Mouse (Mus musculus) embryonic facial prominence, embryonic 13.5 days (tissue): Measurements from ENCODE around the gene Pdik1l. TPM values are rescaled to one million over a fixed set of nuclear protein-coding genes. Genes with fewer than 3 reads are reported as not detected.

ENCODE experiments used
- ATAC-seq: fragments of 200-750 bp; cut with Nextera tagmentation; 2 replicates; pipeline ENCODE4 v1.8.0; 2017; ENCODE audit warnings: low read depth; ENCODE audit not compliant: insufficient number of reproducible peaks, insufficient read depth, low FRiP score, low TSS enrichment
- H3K27ac ChIP-seq: fragments of 300-500 bp; sonication (generic); 2 replicates; pipeline ENCODE4 v1.5.1; 2015; ENCODE audit warnings: moderate library complexity, mild to moderate bottlenecking, inconsistent platforms
- H3K27me3 ChIP-seq: fragments of 300-500 bp; sonication (generic); 2 replicates; pipeline ENCODE4 v1.6.1; 2015; ENCODE audit warnings: mild to moderate bottlenecking, inconsistent platforms
- H3K36me3 ChIP-seq: fragments of 300-500 bp; sonication (generic); 2 replicates; pipeline ENCODE4 v1.6.1; 2015; ENCODE audit warnings: mild to moderate bottlenecking, inconsistent platforms
- H3K4me1 ChIP-seq: fragments of 300-500 bp; sonication (generic); 2 replicates; pipeline ENCODE4 v1.6.1; 2015; ENCODE audit warnings: inconsistent platforms
- H3K4me2 ChIP-seq: fragments of 300-500 bp; sonication (generic); 2 replicates; pipeline ENCODE4 v1.6.1; 2015; ENCODE audit warnings: moderate library complexity, mild to moderate bottlenecking, inconsistent platforms
- H3K4me3 ChIP-seq: fragments of 300-500 bp; sonication (generic); 2 replicates; pipeline ENCODE4 v1.5.1; 2015; ENCODE audit warnings: mild to moderate bottlenecking, inconsistent platforms
- H3K9ac ChIP-seq: fragments of 300-500 bp; sonication (generic); 2 replicates; pipeline ENCODE4 v1.6.1; 2015; ENCODE audit warnings: mild to moderate bottlenecking, inconsistent platforms
- H3K9me3 ChIP-seq: fragments of 300-500 bp; sonication (generic); 2 replicates; pipeline ENCODE4 v1.6.1; 2016; ENCODE audit warnings: inconsistent platforms
- WGBS: fragments of 180-500 bp; shearing (Covaris S2); methylation state at CpG from one replicate; pipeline ENCODE4 v1.1.7; 2015; ENCODE audit warnings: mixed read lengths; 5-methylcytosine and 5-hydroxymethylcytosine counted together
- polyA plus RNA-seq: library from polyadenylated mRNA; unstranded; fragments of >200 nt; fragmentation: Nextera tagmentation; extraction: Ambion mirVana; gene quantifications from 2 replicates; pipeline ENCODE4 v1.2.1, GENCODE M21; 2015

Pdik1l gene
- polyA plus RNA-seq, 1 experiment from 2014 or later: 23.4 TPM

DNA sequence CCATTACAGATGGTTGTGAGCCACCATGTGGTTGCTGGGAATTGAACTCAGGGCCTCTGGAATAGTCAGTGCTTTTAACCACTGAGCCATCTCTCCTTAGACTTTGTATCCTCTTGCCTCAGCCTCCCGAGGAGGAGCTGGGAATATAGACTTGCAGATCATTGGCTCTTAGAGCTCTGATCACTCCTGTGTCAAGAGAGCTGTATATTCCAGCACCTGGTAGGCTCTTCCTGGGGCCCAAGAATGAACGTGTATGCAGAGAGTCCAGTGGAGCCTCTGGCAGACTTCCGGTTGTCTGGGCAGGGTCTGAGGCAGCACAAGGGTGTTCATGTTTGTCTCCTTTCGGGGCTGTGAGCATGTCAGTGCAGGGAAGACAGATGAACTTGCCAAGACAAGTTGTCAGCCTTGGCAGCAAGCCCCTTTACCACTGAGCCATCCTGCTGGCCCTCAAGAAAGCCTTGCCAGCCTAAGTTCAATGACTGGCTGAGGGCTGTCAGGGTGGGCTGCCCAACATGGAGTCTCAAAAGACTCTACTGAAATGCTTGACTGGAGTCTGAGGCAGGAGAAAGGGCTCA lies 26.5 kb upstream of the Pdik1l start:
- Histone ChIP-seq H3K4me3 (no peak overlapping the region), H3K36me3 (no peaks in the 10 kb centered on the region), H3K27ac (no peak overlapping the region), H3K27me3 (no peaks in the 10 kb centered on the region), H3K4me1 (peaks cover 14% of the 10 kb centered on the region), H3K9me3 (peaks cover 5% of the 10 kb centered on the region), H3K9ac (no peak overlapping the region), H3K4me2 (no peak overlapping the region)
- ATAC-seq: no peak
- 74% methylated on average over 4 of the region's 4 CpGs for WGBS

DNA sequence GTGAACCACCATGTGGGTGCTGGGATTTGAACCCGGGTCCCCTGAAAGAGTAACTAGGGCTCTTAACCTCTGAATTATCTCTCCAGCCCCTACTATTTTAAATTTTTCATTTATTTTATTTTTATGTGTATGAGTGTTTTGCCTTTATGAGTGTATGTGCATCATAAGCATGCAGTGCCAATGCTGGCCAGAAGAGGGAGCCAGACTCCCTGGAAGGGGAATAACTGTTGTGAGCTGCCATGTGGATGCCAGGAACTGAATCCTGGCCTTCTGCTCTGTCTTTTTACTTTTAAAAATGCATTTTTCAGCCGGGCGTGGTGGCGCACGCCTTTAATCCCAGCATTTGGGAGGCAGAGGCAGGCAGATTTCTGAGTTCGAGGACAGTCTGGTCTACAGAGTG lies 25.2 kb upstream of the Pdik1l start:
- Histone ChIP-seq H3K36me3 (no peaks in the 10 kb centered on the region), H3K4me2 (no peak overlapping the region), H3K9ac (no peak overlapping the region), H3K4me3 (no peak overlapping the region), H3K27me3 (no peaks in the 10 kb centered on the region), H3K27ac (no peak overlapping the region), H3K9me3 (peaks cover 5% of the 10 kb centered on the region), H3K4me1 (peaks cover 14% of the 10 kb centered on the region)
- no peak for ATAC-seq
- 92% methylated on average over 6 of the region's 6 CpGs for WGBS

DNA sequence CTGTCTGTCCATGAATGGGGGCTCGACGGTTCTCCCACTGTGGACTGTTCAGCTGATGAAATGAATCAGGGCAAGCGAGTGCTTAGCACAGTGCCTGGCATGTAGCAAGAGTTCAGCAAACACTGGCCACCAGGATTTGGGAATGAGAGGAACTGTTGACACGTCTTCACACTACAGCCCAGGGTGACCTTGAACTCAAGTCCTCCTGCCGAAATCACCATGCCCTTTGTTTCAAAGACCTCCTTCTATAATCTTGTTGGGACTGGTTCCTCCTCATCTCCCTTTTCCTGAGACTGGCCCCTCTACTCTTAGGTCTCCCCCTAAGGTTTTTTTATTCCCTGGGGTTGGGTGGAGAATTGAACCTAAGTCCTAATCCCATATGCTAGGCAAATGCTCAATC lies 24.6 kb upstream of the Pdik1l start:
- H3K9me3 ChIP-seq: peaks cover 5% of the 10 kb centered on the region
- no peak for ATAC-seq
- no peaks in the 10 kb centered on the region for H3K36me3 ChIP-seq
- no peak overlapping the region for H3K4me2 ChIP-seq
- no peak overlapping the region for H3K9ac ChIP-seq
- no peak overlapping the region for H3K27ac ChIP-seq
- no peaks in the 10 kb centered on the region for H3K27me3 ChIP-seq
- H3K4me1 ChIP-seq: peaks cover 19% of the 10 kb centered on the region
- 91% methylated on average over 5 of the region's 5 CpGs for WGBS
- no peak overlapping the region for H3K4me3 ChIP-seq

DNA sequence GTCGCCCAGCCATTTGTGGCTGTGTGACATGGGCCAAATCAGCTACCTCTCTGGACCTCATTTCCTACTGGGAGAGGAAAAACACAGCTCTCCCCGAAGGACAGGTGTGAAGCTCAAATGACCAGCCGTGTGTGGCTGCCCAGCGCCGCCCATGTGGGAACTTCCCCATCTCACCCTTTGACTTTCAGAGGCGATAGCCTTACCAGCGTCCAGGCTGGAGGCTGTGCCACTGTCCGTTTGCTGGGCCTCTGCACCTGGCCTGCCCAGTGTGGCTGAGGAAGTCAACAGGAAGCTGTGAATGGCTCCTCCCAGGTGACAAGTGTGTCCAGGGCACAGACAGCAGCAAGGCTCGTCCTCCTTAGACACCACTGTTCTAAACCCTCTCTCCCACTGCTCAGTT lies 24.1 kb upstream of the Pdik1l start:
- H3K36me3 ChIP-seq: no peaks in the 10 kb centered on the region
- H3K9me3 ChIP-seq: peaks cover 5% of the 10 kb centered on the region
- H3K4me1 ChIP-seq: peaks cover 24% of the 10 kb centered on the region
- no peak overlapping the region for H3K4me2 ChIP-seq
- H3K4me3 ChIP-seq: no peak overlapping the region
- no peaks in the 10 kb centered on the region for H3K27me3 ChIP-seq
- H3K27ac ChIP-seq: no peak overlapping the region
- no peak for ATAC-seq
- H3K9ac ChIP-seq: no peak overlapping the region
- 86% methylated on average over 9 of the region's 9 CpGs for WGBS

DNA sequence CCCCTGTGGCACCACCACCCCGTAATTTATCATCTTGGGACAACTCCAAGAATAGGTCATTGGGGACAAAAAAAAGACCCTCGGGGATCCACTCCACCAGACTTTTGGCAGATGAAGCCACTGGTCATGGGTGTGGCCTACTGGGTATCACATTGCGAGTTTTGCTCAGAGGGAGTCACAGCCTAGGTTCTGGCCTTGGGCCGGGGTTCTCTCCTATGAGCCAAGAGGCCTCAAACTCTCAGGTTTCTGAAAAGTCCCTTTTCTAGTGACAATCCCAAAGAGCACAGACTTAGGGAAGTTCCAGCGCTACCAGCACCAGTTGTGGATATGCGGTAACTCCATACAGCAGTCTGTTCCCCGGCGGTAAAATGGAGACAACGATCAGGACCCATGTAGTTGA lies 23.0 kb upstream of the Pdik1l start:
- Histone ChIP-seq H3K4me2 (no peak overlapping the region), H3K27ac (no peak overlapping the region), H3K9me3 (peaks cover 5% of the 10 kb centered on the region), H3K27me3 (no peaks in the 10 kb centered on the region), H3K9ac (no peak overlapping the region), H3K36me3 (no peaks in the 10 kb centered on the region), H3K4me3 (no peak overlapping the region), H3K4me1 (peaks cover 21% of the 10 kb centered on the region)
- 81% methylated on average over 9 of the region's 9 CpGs for WGBS
- no peak for ATAC-seq

DNA sequence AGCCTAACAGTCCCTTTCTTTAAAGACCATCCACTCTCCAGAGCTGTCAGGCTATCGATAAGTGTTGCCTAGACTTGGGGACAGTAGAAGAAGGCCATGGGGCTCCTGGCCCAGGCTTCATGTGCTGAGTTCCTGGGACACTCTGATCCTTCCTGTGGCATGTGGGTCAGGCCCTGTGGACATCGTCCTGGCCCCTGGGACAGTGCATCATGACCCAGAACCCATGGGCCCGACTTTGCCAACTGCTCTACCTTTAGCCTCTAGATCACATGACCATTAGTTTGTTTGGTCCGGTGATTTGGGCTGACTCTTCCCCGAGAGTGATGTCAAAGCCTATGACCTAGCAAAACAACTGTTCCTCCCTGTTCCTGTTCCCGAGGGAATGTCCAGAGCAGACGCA lies 22.4 kb upstream of the Pdik1l start:
- Histone ChIP-seq H3K4me3 (no peak overlapping the region), H3K9me3 (peaks cover 5% of the 10 kb centered on the region), H3K4me2 (no peak overlapping the region), H3K36me3 (no peaks in the 10 kb centered on the region), H3K4me1 (peaks cover 21% of the 10 kb centered on the region), H3K9ac (no peak overlapping the region), H3K27me3 (no peaks in the 10 kb centered on the region), H3K27ac (no peak overlapping the region)
- 88% methylated on average over 7 of the region's 7 CpGs for WGBS
- no peak for ATAC-seq

DNA sequence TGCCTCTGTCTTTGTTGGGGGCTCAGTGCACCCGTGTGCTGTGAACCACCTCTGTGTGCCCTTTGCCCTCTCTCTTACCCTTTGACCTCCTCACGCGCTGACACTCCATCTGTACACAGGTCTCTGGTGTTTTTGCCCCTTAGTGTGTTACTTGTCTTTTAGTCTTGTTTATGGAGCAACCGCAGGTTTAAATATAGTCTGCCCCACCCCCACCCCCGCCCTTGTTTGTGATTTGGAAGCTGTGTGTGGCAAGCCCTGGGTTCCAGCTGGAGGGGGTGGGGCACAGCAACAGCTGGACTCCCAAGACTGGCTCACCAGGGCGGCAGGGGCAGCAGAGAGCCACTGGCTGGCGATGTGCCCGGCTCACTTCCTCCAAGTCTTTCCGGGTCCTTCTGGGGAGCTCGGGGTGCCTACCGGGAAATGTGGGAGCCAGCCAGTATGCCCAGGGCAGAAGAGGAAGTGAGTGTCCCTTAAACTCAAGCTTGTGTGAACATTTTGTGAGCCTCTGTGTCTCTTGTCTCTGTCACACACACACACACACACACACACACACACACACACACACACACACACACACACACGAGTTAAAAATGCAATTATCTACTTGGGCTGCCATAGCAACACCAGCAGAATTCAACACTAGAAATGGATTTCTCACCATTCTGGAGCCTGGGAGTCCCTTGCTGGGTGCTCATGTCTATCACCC lies 19.8 kb upstream of the Pdik1l start:
- Histone ChIP-seq H3K4me3 (no peak overlapping the region), H3K4me1 (peaks cover 12% of the 10 kb centered on the region), H3K36me3 (no peaks in the 10 kb centered on the region), H3K9ac (no peak overlapping the region), H3K9me3 (no peaks in the 10 kb centered on the region), H3K4me2 (peak overlapping the region; percentile 37), H3K27me3 (no peaks in the 10 kb centered on the region), H3K27ac (no peak overlapping the region)
- ATAC-seq: no peak
- 11% methylated on average over 12 of the region's 12 CpGs for WGBS

DNA sequence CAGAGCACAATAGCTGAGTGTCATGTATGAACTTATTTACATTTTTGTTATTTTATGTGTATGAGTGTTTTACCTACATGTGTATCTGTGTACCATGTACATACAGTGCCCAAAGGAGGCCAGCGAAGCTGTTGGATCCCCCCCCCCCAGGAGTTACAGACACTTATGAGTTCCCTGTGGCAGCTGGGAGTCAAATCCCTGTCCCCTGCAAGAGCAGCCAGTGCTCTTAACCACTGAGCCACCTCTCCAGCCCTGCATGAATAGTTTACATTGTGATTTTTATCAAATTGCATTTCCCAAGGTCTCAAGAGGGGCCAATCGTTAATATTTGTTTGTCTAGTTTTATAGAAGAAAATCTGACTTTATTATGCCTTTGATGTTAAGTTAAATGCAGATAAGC lies 19.3 kb upstream of the Pdik1l start:
- H3K9ac ChIP-seq: no peak overlapping the region
- peaks cover 12% of the 10 kb centered on the region for H3K4me1 ChIP-seq
- 75% methylated on average over 2 of the region's 2 CpGs for WGBS
- peak overlapping the region; percentile 37 for H3K4me2 ChIP-seq
- H3K9me3 ChIP-seq: no peaks in the 10 kb centered on the region
- no peak overlapping the region for H3K4me3 ChIP-seq
- H3K27me3 ChIP-seq: no peaks in the 10 kb centered on the region
- H3K27ac ChIP-seq: no peak overlapping the region
- ATAC-seq: no peak
- H3K36me3 ChIP-seq: no peaks in the 10 kb centered on the region

DNA sequence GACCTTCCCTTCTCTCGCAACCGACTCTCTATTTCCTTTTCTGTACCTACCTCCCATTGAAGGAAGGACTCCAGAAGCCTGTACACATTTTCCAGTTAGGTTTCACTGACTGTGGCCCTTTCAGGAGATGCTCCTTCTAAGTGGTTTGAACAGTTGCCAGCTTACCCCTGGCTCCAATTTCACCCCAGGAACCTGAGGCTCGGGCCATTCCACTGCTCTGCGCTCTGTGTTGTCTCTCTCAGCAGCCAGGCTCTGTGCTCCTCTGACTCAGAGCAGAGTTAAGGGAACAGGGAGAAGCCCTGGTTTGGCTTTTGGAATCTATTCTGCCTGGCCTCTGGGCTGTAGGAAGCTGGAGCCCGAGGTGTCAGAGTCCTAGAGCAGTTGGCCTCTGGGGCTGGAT lies 14.4 kb upstream of the Pdik1l start:
- H3K27me3 ChIP-seq: no peaks in the 10 kb centered on the region

DNA sequence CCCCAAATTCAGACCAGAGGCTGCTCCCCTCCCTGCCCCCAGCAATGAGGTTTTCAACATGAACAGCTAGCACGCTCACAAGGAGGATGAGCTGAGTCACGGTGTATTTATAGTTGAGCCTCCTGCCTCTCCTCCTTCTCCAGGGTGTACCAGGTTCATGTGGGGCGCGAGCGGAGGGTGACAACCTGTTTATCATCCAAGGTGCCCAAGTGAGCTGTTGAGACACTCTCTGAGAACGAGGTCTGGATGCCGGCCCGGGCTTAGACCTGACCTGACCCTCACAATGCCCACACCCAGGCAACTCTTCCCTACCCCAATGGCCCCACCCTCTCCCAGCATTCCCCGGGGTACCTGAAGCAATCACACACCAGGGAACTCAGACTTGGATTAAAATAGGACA lies 12.6 kb upstream of the Pdik1l start:
- no peak overlapping the region for H3K4me2 ChIP-seq
- no peak overlapping the region for H3K9ac ChIP-seq
- H3K27ac ChIP-seq: no peak overlapping the region
- no peak for ATAC-seq
- WGBS: 81% methylated on average over 9 of the region's 9 CpGs
- H3K9me3 ChIP-seq: peaks cover 4% of the 10 kb centered on the region; the same call in 1 of the 2 replicates
- H3K4me3 ChIP-seq: no peak overlapping the region
- no peaks in the 10 kb centered on the region for H3K36me3 ChIP-seq
- H3K27me3 ChIP-seq: no peaks in the 10 kb centered on the region
- no peaks in the 10 kb centered on the region for H3K4me1 ChIP-seq

More for the DNA sequence above, 14.4 kb upstream of the Pdik1l start:
- no peak for ATAC-seq
- Histone ChIP-seq H3K4me1 (peaks cover 4% of the 10 kb centered on the region), H3K9ac (no peak overlapping the region), H3K4me2 (no peak overlapping the region), H3K4me3 (no peak overlapping the region), H3K27ac (no peak overlapping the region), H3K9me3 (no peaks in the 10 kb centered on the region), H3K36me3 (no peaks in the 10 kb centered on the region)
- WGBS: 71% methylated on average over 5 of the region's 5 CpGs

DNA sequence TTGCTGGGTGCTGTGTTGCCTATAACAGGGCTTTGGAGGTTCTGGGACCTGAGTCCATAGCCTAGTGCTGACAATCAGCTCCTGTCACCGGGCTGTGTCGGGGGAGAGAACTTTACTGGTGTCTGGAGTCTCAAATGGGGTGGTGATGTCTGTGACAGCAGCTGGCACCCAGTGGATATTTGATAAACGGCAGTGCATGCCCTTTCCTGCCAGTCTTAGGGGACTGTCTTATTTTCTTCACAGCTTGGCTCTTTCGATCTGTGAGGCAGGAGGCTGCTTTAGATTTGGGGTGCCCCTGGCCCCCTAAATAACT lies 11.8 kb upstream of the Pdik1l start:
- Histone ChIP-seq H3K27me3 (no peaks in the 10 kb centered on the region), H3K27ac (no peak overlapping the region), H3K4me1 (no peaks in the 10 kb centered on the region), H3K4me3 (no peak overlapping the region), H3K9me3 (peaks cover 4% of the 10 kb centered on the region; the same call in 1 of the 2 replicates), H3K36me3 (no peaks in the 10 kb centered on the region), H3K9ac (no peak overlapping the region), H3K4me2 (no peak overlapping the region)
- no peak for ATAC-seq
- 56% methylated on average over 4 of the region's 4 CpGs for WGBS

DNA sequence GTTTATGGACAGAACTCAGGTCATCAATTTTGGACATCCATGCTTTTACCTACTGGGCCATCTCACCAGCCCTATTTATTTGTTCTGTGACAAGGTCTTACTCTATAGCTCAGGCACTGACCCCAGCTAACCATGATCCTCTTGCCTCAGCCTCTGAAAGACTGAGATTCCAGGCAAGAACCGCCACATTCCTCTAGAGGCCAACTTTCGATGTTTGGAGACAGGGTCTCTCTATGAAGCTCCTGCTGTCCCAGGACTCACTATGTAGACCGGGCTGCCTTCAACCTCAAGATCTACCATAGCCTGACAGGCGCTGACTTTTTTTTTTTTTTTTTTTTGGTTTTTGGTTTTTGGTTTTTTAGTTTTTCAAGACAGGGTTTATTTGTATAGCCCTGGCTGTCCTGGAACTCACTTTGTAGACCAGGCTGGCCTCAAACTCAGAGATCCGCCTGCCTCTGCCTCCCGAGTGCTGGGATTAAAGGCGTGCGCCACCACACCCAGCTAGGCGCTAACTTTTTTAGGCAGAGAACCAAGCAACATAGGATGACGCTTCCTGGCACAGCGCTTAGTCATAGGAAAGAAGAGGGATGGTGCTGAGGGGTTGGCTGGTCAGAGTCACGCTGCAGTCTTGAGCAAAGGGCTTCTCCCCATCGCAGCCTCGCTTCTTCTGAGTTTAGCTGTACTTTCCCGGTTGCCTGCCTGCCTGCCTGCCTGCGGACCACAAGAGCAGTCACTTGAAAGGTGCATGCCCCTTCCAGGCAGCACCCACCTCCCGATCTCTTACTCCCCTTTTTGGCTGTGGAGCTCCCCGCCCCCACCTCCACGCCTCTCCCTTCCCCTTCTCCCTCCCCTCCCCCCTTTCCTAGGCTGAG lies 11.2 kb upstream of the Pdik1l start:
- WGBS: 77% methylated on average over 19 of the region's 19 CpGs
- Histone ChIP-seq H3K27ac (no peak overlapping the region), H3K4me2 (no peak overlapping the region), H3K27me3 (0 out of 2 replicates have a peak, but pooled peaks cover 4% of the 10 kb centered on the region), H3K36me3 (no peaks in the 10 kb centered on the region), H3K9ac (no peak overlapping the region), H3K4me3 (no peak overlapping the region), H3K4me1 (no peaks in the 10 kb centered on the region), H3K9me3 (peaks cover 4% of the 10 kb centered on the region; the same call in 1 of the 2 replicates)
- ATAC-seq: no peak
